Mouse (Mus musculus) CH12.LX (cell line): Measurements from ENCODE around the gene Cdsn. TPM values are rescaled to one million over a fixed set of nuclear protein-coding genes. Genes with fewer than 3 reads are reported as not detected.

ENCODE experiments used
- DNase-seq: peaks from one replicate; pipeline ENCODE4 v3.0.0-alpha.2; 2013; ENCODE audit errors: extremely low read depth
- H3K27ac ChIP-seq: 2 replicates; pipeline ENCODE4 v1.5.1; 2012; ENCODE audit warnings: low read depth, mild to moderate bottlenecking, control low read depth, moderate library complexity; ENCODE audit not compliant: insufficient read depth
- H3K27me3 ChIP-seq: replicated peaks from 2 replicates; pipeline ENCODE3; 2012; ENCODE audit warnings: inconsistent platforms
- H3K36me3 ChIP-seq, 2 experiments: replicated peaks in 1 of 2; 2 replicates each; pipeline versions ENCODE3 to v1.6.1; 2012; ENCODE audit warnings: inconsistent platforms in 1 of 2, low read length in 1 of 2, mild to moderate bottlenecking in 1 of 2, mixed read lengths in 1 of 2, moderate library complexity in 1 of 2; ENCODE audit not compliant: control insufficient read depth in 1 of 2, insufficient read depth in 1 of 2
- H3K4me1 ChIP-seq, 2 experiments: 2 replicates each; pipeline ENCODE4 v1.6.1; 2012; ENCODE audit warnings: inconsistent platforms in 1 of 2, moderate library complexity in 1 of 2; ENCODE audit not compliant: insufficient read depth in 2 of 2, control insufficient read depth in 1 of 2
- H3K4me2 ChIP-seq: 2 replicates; pipeline ENCODE4 v1.6.1; 2012; ENCODE audit warnings: low read depth, mild to moderate bottlenecking, control low read depth; ENCODE audit not compliant: poor library complexity, insufficient read depth, severe bottlenecking
- H3K4me3 ChIP-seq, 3 experiments: fragments of 150-350 bp in 1 of 3; sonication (generic) in 1 of 3; replicated peaks in 1 of 3; 2 replicates each; pipeline versions ENCODE3 to v1.5.1; 2011 to 2012; ENCODE audit warnings: low read depth in 2 of 3, low read length in 2 of 3, mild to moderate bottlenecking in 2 of 3, moderate library complexity in 2 of 3, control low read depth in 1 of 3, improper control_type of control experiment in 1 of 3, inconsistent platforms in 1 of 3, mixed read lengths in 1 of 3; ENCODE audit not compliant: poor library complexity in 1 of 3
- H3K79me2 ChIP-seq: replicated peaks from 2 replicates; pipeline ENCODE4 v1.6.1; 2012; ENCODE audit warnings: mild to moderate bottlenecking, moderate library complexity; ENCODE audit not compliant: control insufficient read depth, poor library complexity, insufficient read depth, severe bottlenecking; ENCODE audit errors: extremely low read depth
- H3K9ac ChIP-seq: 2 replicates; pipeline ENCODE4 v1.6.1; 2012; ENCODE audit warnings: low read depth, mild to moderate bottlenecking, control low read depth, moderate library complexity; ENCODE audit not compliant: insufficient read depth
- H3K9me3 ChIP-seq: replicated peaks from 2 replicates; pipeline ENCODE3; 2012; ENCODE audit warnings: low read length, inconsistent platforms, mixed read lengths
- BHLHE40 ChIP-seq: IDR thresholded peaks from 2 replicates; pipeline ENCODE4 v1.6.1; 2011; ENCODE audit warnings: mild to moderate bottlenecking, low read depth, low read length, improper control_type of control experiment
- CHD1 ChIP-seq: IDR thresholded peaks from 2 replicates; pipeline ENCODE4 v1.6.1; 2012; ENCODE audit warnings: low read depth, low read length, improper control_type of control experiment, inconsistent platforms
- CTCF ChIP-seq, 2 experiments: IDR thresholded peaks in 1 of 2; conservative IDR thresholded peaks in 1 of 2; 2 replicates each; pipeline ENCODE4 v1.5.1; 2011 to 2012; ENCODE audit warnings: low read depth in 2 of 2, low read length in 2 of 2, improper control_type of control experiment in 1 of 2, inconsistent platforms in 1 of 2, mild to moderate bottlenecking in 1 of 2, moderate library complexity in 1 of 2
- ELF1 ChIP-seq: IDR thresholded peaks from 2 replicates; pipeline ENCODE4 v1.6.1; 2014; ENCODE audit warnings: low read depth, mild to moderate bottlenecking, inconsistent platforms, low read length, improper control_type of control experiment
- EP300 ChIP-seq: IDR thresholded peaks from 2 replicates; pipeline ENCODE4 v1.6.1; 2011; ENCODE audit warnings: low read length, improper control_type of control experiment
- ETS1 ChIP-seq: conservative IDR thresholded peaks from 2 replicates; pipeline ENCODE4 v1.6.1; 2012; ENCODE audit warnings: low read depth, mild to moderate bottlenecking, inconsistent platforms, low read length, improper control_type of control experiment, moderate library complexity
- GABPA ChIP-seq: IDR thresholded peaks from 2 replicates; pipeline ENCODE4 v1.6.1; 2012; ENCODE audit warnings: low read depth, low read length, improper control_type of control experiment, inconsistent platforms; ENCODE audit not compliant: insufficient replicate concordance
- HCFC1 ChIP-seq: IDR thresholded peaks from 2 replicates; pipeline ENCODE4 v1.6.1; 2012; ENCODE audit warnings: low read depth, mild to moderate bottlenecking, inconsistent platforms, low read length, improper control_type of control experiment
- IRF4 ChIP-seq: IDR thresholded peaks from 2 replicates; pipeline ENCODE4 v1.6.1; 2014; ENCODE audit warnings: low read depth, mild to moderate bottlenecking, inconsistent platforms, low read length, improper control_type of control experiment
- KAT2A ChIP-seq: IDR thresholded peaks from 2 replicates; pipeline ENCODE4 v1.6.1; 2012; ENCODE audit warnings: low read length, improper control_type of control experiment, inconsistent platforms; ENCODE audit not compliant: insufficient replicate concordance
- MAFK ChIP-seq: IDR thresholded peaks from 2 replicates; pipeline ENCODE4 v1.6.1; 2011; ENCODE audit warnings: low read length, improper control_type of control experiment; ENCODE audit not compliant: insufficient replicate concordance
- MAX ChIP-seq: IDR thresholded peaks from 2 replicates; pipeline ENCODE4 v1.6.1; 2011; ENCODE audit warnings: low read length, improper control_type of control experiment
- MEF2A ChIP-seq: IDR thresholded peaks from 2 replicates; pipeline ENCODE4 v1.6.1; 2014; ENCODE audit warnings: low read depth, mild to moderate bottlenecking, inconsistent platforms, low read length, improper control_type of control experiment, borderline replicate concordance
- MYC ChIP-seq: IDR thresholded peaks from 2 replicates; pipeline ENCODE4 v1.6.1; 2011; ENCODE audit warnings: low read depth, mild to moderate bottlenecking, improper control_type of control experiment, low read length
- NELFE ChIP-seq: IDR thresholded peaks from 2 replicates; pipeline ENCODE4 v1.6.1; 2011; ENCODE audit warnings: low read depth, low read length, improper control_type of control experiment
- POLR2A ChIP-seq: IDR thresholded peaks from 2 replicates; pipeline ENCODE4 v1.6.1; 2011; ENCODE audit warnings: low read depth, mild to moderate bottlenecking, improper control_type of control experiment, low read length
- RAD21 ChIP-seq: IDR thresholded peaks from 2 replicates; pipeline ENCODE4 v1.6.1; 2011; ENCODE audit warnings: low read depth, mild to moderate bottlenecking, low read length, improper control_type of control experiment, moderate library complexity
- SIN3A ChIP-seq: IDR thresholded peaks from 2 replicates; pipeline ENCODE4 v1.6.1; 2012; ENCODE audit warnings: low read length, improper control_type of control experiment, inconsistent platforms
- SMC3 ChIP-seq: IDR thresholded peaks from 2 replicates; pipeline ENCODE4 v1.6.1; 2011; ENCODE audit warnings: low read depth, low read length, improper control_type of control experiment
- TBP ChIP-seq: conservative IDR thresholded peaks from 2 replicates; pipeline ENCODE4 v1.6.1; 2011; ENCODE audit warnings: low read depth, low read length, improper control_type of control experiment
- TCF12 ChIP-seq: IDR thresholded peaks from 2 replicates; pipeline ENCODE4 v1.6.1; 2014; ENCODE audit warnings: low read depth, mild to moderate bottlenecking, inconsistent platforms, low read length, improper control_type of control experiment
- UBTF ChIP-seq: IDR thresholded peaks from 2 replicates; pipeline ENCODE4 v1.6.1; 2012; ENCODE audit warnings: low read depth, mild to moderate bottlenecking, inconsistent platforms, low read length, improper control_type of control experiment, moderate library complexity
- USF2 ChIP-seq: conservative IDR thresholded peaks from 2 replicates; pipeline ENCODE4 v1.6.1; 2011; ENCODE audit warnings: low read depth, low read length, improper control_type of control experiment
- ZC3H11A ChIP-seq: IDR thresholded peaks from 2 replicates; pipeline ENCODE4 v1.6.1; 2012; ENCODE audit warnings: low read depth, mild to moderate bottlenecking, inconsistent platforms, low read length, improper control_type of control experiment
- ZKSCAN1 ChIP-seq: IDR thresholded peaks from 2 replicates; pipeline ENCODE4 v1.6.1; 2012; ENCODE audit warnings: low read depth, inconsistent platforms, low read length, improper control_type of control experiment, borderline replicate concordance
- ZNF384 ChIP-seq: IDR thresholded peaks from 2 replicates; pipeline ENCODE4 v1.6.1; 2012; ENCODE audit warnings: low read depth, low read length, improper control_type of control experiment, inconsistent platforms
- dilution Hi-C: fragments of 300-500 bp; cut with MboI; formaldehyde crosslinking; loops from 2 replicates; pipeline ENCODE4 v1.14.3; 2020; ENCODE audit warnings: low sequenced_read_pairs; ENCODE audit not compliant: extremely low pct_unique_long_range_greater_than_20kb, extremely low pct_ligation_motif_present
- in situ Hi-C: fragments of 300-500 bp; cut with MboI; formaldehyde crosslinking; loops from 3 replicates; pipeline ENCODE4 v1.14.3; 2019; ENCODE audit warnings: low sequenced_read_pairs, low pct_ligation_motif_present, low pct_unique_long_range_greater_than_20kb, mixed read lengths
- polyA plus RNA-seq: library from polyadenylated mRNA; unstranded; fragments of >175 nt; gene quantifications from 2 replicates; pipeline ENCODE4 v1.2.1, GENCODE M21; 2012; ENCODE audit warnings: low read depth; ENCODE audit not compliant: insufficient read length
- total RNA-seq, 2 experiments: library from RNA; depleted of rRNA; stranded (reverse); fragments of 300-350 nt in 1 of 2; fragments of >200 nt in 1 of 2; gene quantifications; 2 replicates each; pipeline ENCODE4 v1.2.3; 2012 to 2014

Cdsn gene
- total and polyA plus RNA-seq, 3 experiments = 0.17 to 1.4 (median 0.76) TPM

DNA sequence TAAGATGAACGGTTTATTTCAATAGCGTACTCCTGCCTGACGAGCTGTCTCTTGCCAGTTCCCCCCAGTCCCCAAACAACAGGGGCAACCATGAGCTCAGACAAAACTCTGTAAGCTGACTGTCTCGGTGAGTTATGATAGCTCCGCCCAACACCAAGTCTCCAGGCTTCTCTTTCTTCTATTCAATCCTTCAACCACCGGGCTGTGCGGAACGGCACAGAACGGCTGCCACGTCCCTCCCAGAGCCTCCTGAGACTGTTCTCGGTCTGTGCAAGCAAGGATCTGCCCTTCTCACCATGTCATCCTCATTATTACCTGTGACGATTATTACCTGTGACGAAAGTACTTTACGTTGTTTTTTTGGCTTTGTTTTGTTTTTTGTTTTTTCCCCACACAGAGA lies 18.9 kb downstream of the Cdsn start:
- H3K27me3 ChIP-seq = peaks cover 24% of the 10 kb centered on the region
- dilution Hi-C loops = no loop called here
- no peaks in the 10 kb centered on the region for H3K79me2 ChIP-seq
- no peak for TF ChIP-seq MYC
- no peak for TF ChIP-seq BHLHE40
- TF ChIP-seq MAX = no peak
- no peak for TF ChIP-seq USF2
- no peak for TF ChIP-seq ZKSCAN1
- no peak for TF ChIP-seq IRF4
- no peak for TF ChIP-seq ETS1
- no peak for TF ChIP-seq MAFK
- no peak for TF ChIP-seq EP300
- no peak for TF ChIP-seq ELF1
- no peak for TF ChIP-seq CTCF (conservative IDR thresholded peaks at IDR 0.05 in 1 of 2, IDR thresholded peaks at IDR 0.05 in 1 of 2; ENCODE audit: low read depth in 2 of 2, low read length in 2 of 2)
- TF ChIP-seq KAT2A = no peak
- TF ChIP-seq ZNF384 = no peak
- H3K4me2 ChIP-seq = no peak overlapping the region
- peaks cover 0 to 7% of the 10 kb centered on the region in 2 experiments; a peak in 2 of 4 replicates for H3K4me1 ChIP-seq
- in situ Hi-C loops = no loop called here
- no peak overlapping the region for H3K9ac ChIP-seq
- no peak for DNase-seq
- no peak overlapping the region for H3K4me3 ChIP-seq
- H3K36me3 ChIP-seq = no peaks in the 10 kb centered on the region
- H3K27ac ChIP-seq = no peak overlapping the region
- H3K9me3 ChIP-seq = peaks cover 9% of the 10 kb centered on the region

DNA sequence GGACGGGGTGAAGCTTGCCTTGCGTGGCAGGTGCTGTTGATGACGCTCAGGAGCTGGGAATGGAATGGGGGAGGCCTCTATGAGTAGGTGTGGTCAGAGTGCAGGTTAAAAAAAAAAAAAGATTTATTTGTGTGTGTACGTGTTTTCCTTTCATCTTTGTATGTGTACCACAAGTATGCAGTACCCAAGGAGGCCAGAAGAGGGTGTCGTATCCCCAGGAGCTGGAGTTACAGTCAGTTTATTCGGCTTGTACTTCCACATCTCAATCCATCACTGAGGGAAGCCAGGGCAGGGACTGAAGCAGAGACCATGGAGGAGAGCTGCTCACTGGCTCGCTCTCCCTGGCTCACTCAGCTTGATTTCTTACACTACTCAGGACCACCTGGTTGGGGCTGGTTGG lies 19.5 kb downstream of the Cdsn start:
- Histone ChIP-seq H3K4me3 (no peak overlapping the region), H3K27ac (no peak overlapping the region), H3K79me2 (no peaks in the 10 kb centered on the region), H3K4me2 (no peak overlapping the region), H3K36me3 (no peaks in the 10 kb centered on the region), H3K27me3 (peaks cover 21% of the 10 kb centered on the region), H3K9me3 (peaks cover 9% of the 10 kb centered on the region), H3K9ac (no peak overlapping the region), H3K4me1 (peaks cover 0 to 8% of the 10 kb centered on the region in 2 experiments; a peak in 2 of 4 replicates)
- dilution Hi-C loops = no loop called here
- TF ChIP-seq TBP = no peak
- in situ Hi-C loops = no loop called here
- DNase-seq = no peak

- peak; percentile 88 for DNase-seq
- dilution Hi-C loops (no loop called here), in situ Hi-C loops (no loop called here)
- H3K4me3 ChIP-seq = no peak overlapping the region
- no peak overlapping the region for H3K4me2 ChIP-seq
- peaks cover 5% of the 10 kb centered on the region for H3K9me3 ChIP-seq
- no peak overlapping the region for H3K9ac ChIP-seq
- H3K79me2 ChIP-seq = no peaks in the 10 kb centered on the region
- peaks cover 7% of the 10 kb centered on the region for H3K27me3 ChIP-seq
- H3K36me3 ChIP-seq = no peaks in the 10 kb centered on the region
- H3K27ac ChIP-seq = no peak overlapping the region
- peaks cover 0 to 8% of the 10 kb centered on the region in 2 experiments; a peak in 2 of 4 replicates for H3K4me1 ChIP-seq
- TF ChIP-seq TCF12 = peak; percentile 46; the same call in 1 of the 2 replicates
- peak; percentile 63; the same call in 1 of the 2 replicates for TF ChIP-seq NELFE
- peak; percentile 99 for TF ChIP-seq CTCF (conservative IDR thresholded peaks at IDR 0.05 in 1 of 2, IDR thresholded peaks at IDR 0.05 in 1 of 2; ENCODE audit: low read depth in 2 of 2, low read length in 2 of 2)
- TF ChIP-seq MAX = no peak
- TF ChIP-seq GABPA = no peak
- TF ChIP-seq ZC3H11A = peak; percentile 32; the same call in 1 of the 2 replicates
- TF ChIP-seq RAD21 = peak; percentile 50
- no peak for TF ChIP-seq UBTF
- no peak for TF ChIP-seq BHLHE40
- peak; percentile 32; the same call in 1 of the 2 replicates for TF ChIP-seq IRF4
- TF ChIP-seq CHD1 = no peak
- peak; percentile 23; the same call in 1 of the 2 replicates for TF ChIP-seq SIN3A
- peak; percentile 37 for TF ChIP-seq HCFC1
- TF ChIP-seq POLR2A = no peak
- 0 out of 2 replicates have a peak, but pooled peaks have one; percentile 46 for TF ChIP-seq MEF2A
- TF ChIP-seq SMC3 = peak; percentile 75
- no peak for TF ChIP-seq MYC
- peak; percentile 98 for TF ChIP-seq ZNF384
Observed at GRCm38 (mm10) chr17:35578211-35578610, 26.3 kb downstream of the Cdsn start.
